Mouse (Mus musculus) hindbrain, embryonic 14.5 days (tissue): ENCODE measurements around the gene Metrn. TPM values are rescaled to one million over a fixed set of nuclear protein-coding genes. Genes with fewer than 3 reads are reported as not detected.

Experiments used
- ATAC-seq: fragments of 200-750 bp; cut with Nextera tagmentation; 2 replicates; pipeline ENCODE4 v1.8.0; 2017; ENCODE audit warnings: moderate number of reproducible peaks, mild to moderate bottlenecking, moderate TSS enrichment, moderate library complexity; ENCODE audit not compliant: low FRiP score
- DNase-seq: peaks from one replicate; pipeline ENCODE4 v3.0.0-alpha.2; 2015; ENCODE audit warnings: low spot score
- H3K27ac ChIP-seq: fragments of 300-500 bp; sonication (generic); 2 replicates; pipeline ENCODE4 v1.5.1; 2014; ENCODE audit warnings: mild to moderate bottlenecking, moderate library complexity
- H3K27me3 ChIP-seq: fragments of 300-500 bp; sonication (generic); 2 replicates; pipeline ENCODE4 v1.6.1; 2014; ENCODE audit warnings: mild to moderate bottlenecking, low read length, mixed read lengths; ENCODE audit not compliant: control insufficient read depth, insufficient read depth
- H3K36me3 ChIP-seq: fragments of 300-500 bp; sonication (generic); replicated peaks from 2 replicates; pipeline ENCODE4 v1.6.1; 2014; ENCODE audit not compliant: control insufficient read depth, insufficient read depth
- H3K4me1 ChIP-seq: fragments of 300-500 bp; sonication (generic); replicated peaks from 2 replicates; pipeline ENCODE4 v1.6.1; 2014; ENCODE audit warnings: antibody characterized with exemption, low read length, mixed read lengths; ENCODE audit not compliant: control insufficient read depth, insufficient read depth
- H3K4me2 ChIP-seq: fragments of 300-500 bp; sonication (generic); replicated peaks from 2 replicates; pipeline ENCODE4 v1.6.1; 2014; ENCODE audit warnings: mild to moderate bottlenecking, moderate library complexity
- H3K4me3 ChIP-seq: fragments of 300-500 bp; sonication (generic); replicated peaks from 2 replicates; pipeline ENCODE4 v1.5.1; 2014; ENCODE audit warnings: mild to moderate bottlenecking, low read length
- H3K9ac ChIP-seq: fragments of 300-500 bp; sonication (generic); 2 replicates; pipeline ENCODE4 v1.6.1; 2014
- H3K9me3 ChIP-seq: fragments of 300-500 bp; sonication (generic); 2 replicates; pipeline ENCODE4 v1.6.1; 2016; ENCODE audit warnings: low read length; ENCODE audit not compliant: control insufficient read depth
- WGBS: fragments of 180-500 bp; shearing (Covaris S2); extraction: QIAGEN DNeasy Blood & Tissue Kit; methylation state at CpG from one replicate; pipeline ENCODE4 v1.1.7; 2014; 5-methylcytosine and 5-hydroxymethylcytosine counted together
- polyA plus RNA-seq: library from polyadenylated mRNA; unstranded; fragments of >200 nt; fragmentation: Nextera tagmentation; extraction: Ambion mirVana; gene quantifications from 2 replicates; pipeline ENCODE4 v1.2.1, GENCODE M21; 2014

Metrn gene
- polyA plus RNA-seq, result 11.8 and 15.1 TPM in 2 replicates

DNA sequence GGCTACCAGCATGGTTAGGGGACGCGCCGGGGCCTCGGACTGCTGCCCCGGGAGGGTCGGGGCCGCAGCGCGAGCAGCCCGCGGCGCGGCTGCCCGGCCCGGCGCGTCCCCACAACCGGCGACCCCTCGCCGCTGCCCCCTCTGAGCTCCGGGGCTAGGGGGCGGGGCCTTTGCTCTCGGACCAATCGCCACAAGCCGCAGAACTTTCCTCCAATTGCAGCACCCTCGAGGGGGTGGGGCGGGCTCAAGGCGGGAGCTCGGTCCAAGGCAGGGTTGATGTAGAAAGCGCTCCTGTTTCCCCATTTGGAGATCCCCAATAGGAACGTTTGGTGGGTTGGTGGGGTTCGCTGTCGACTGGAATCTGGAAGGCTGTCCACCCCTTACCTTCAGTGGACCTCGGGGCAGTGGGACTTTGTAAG lies at the start of gene Metrn:
TSS of gene Metrn (minus strand) at position 186 of the 419 bp plus-strand sequence.
- H3K36me3 ChIP-seq, result no peaks in the 10 kb centered on the region
- ATAC-seq (peak; percentile 63), DNase-seq (peak; percentile 72)
- 0% methylated on average over 35 of the region's 35 CpGs for WGBS
- H3K27ac ChIP-seq, result peak within 1 kb of the TSS; percentile 62
- H3K4me1 ChIP-seq, result peaks cover 20% of the 10 kb centered on the region
- H3K9ac ChIP-seq, result peak within 1 kb of the TSS; percentile 47
- peak within 1 kb of the TSS; percentile 70 for H3K4me2 ChIP-seq
- H3K4me3 ChIP-seq, result peak within 1 kb of the TSS; percentile 49
- no peaks in the 10 kb centered on the region for H3K9me3 ChIP-seq
- H3K27me3 ChIP-seq, result no peaks in the 10 kb centered on the region

- WGBS, result under 1% methylated on average over 20 of the region's 21 CpGs
- DNase-seq (peak; percentile 89), ATAC-seq (peak; percentile 94)
- no peaks in the 10 kb centered on the region for H3K27me3 ChIP-seq
- H3K9ac ChIP-seq, result peak within 1 kb of the TSS; percentile 86
- peak within 1 kb of the TSS; percentile 66 for H3K27ac ChIP-seq
- H3K4me2 ChIP-seq, result peak within 1 kb of the TSS; percentile 95
- H3K4me3 ChIP-seq, result peak within 1 kb of the TSS; percentile 82
- H3K9me3 ChIP-seq, result no peaks in the 10 kb centered on the region
- H3K4me1 ChIP-seq, result peaks cover 9% of the 10 kb centered on the region; the same call in 1 of the 2 replicates
- peaks cover 54% of the 10 kb centered on the region for H3K36me3 ChIP-seq
Observed at GRCm38 (mm10) chr17:25844396-25844901, 47.5 kb upstream of the Metrn start, which contains the start of gene Rhot2. Rhot2 (minus strand) TSS chr17:25844851.

- WGBS, result 4% methylated on average over 37 of the region's 38 CpGs
- Histone ChIP-seq H3K9me3 (no peaks in the 10 kb centered on the region), H3K9ac (peak overlapping the region; percentile 86), H3K27ac (peak overlapping the region; percentile 66), H3K27me3 (no peaks in the 10 kb centered on the region), H3K36me3 (peaks cover 54% of the 10 kb centered on the region), H3K4me3 (peak overlapping the region; percentile 82), H3K4me1 (peaks cover 9% of the 10 kb centered on the region; the same call in 1 of the 2 replicates), H3K4me2 (peak overlapping the region; percentile 95)
- no peak for DNase-seq
- peak; percentile 42 for ATAC-seq
Observed at GRCm38 (mm10) chr17:25843636-25844395, 46.9 kb upstream of the Metrn start.

DNA sequence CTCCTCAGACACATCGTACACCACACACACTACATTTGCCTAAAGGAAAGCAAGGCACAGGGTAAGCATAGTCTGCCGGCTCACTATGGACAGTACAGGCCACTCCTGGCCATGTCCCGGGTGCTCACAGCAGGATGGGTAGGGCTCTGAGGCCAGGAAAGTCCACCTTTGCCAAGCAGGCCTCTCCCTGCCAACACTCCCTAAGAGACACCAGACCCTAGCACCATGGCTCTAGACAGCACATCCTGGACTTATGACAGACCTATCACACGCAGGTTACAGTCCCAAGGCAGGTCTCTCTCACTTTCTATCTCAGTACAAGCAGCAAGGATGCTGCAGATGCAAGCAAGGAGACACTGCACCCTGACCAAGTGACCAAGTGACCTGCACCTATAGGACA lies 46.2 kb upstream of the Metrn start:
- peaks cover 10% of the 10 kb centered on the region; the same call in 1 of the 2 replicates for H3K4me1 ChIP-seq
- ATAC-seq (no peak), DNase-seq (no peak)
- peak overlapping the region; percentile 95 for H3K4me2 ChIP-seq
- no peaks in the 10 kb centered on the region for H3K27me3 ChIP-seq
- peak overlapping the region; percentile 82 for H3K4me3 ChIP-seq
- H3K9ac ChIP-seq, result 0 out of 2 replicates have a peak overlapping the region, but pooled peaks have one; percentile 20
- no peak overlapping the region for H3K27ac ChIP-seq
- H3K36me3 ChIP-seq, result peaks cover 57% of the 10 kb centered on the region
- WGBS, result 94% methylated on average over 4 of the region's 4 CpGs
- H3K9me3 ChIP-seq, result no peaks in the 10 kb centered on the region

GRCm38 (mm10) chr17:25842509-25842908 lies 45.6 kb upstream of the Metrn start:
- Histone ChIP-seq H3K27ac (no peak overlapping the region), H3K4me1 (peaks cover 16% of the 10 kb centered on the region), H3K27me3 (no peaks in the 10 kb centered on the region), H3K9ac (no peak overlapping the region), H3K4me3 (no peak overlapping the region), H3K9me3 (no peaks in the 10 kb centered on the region), H3K4me2 (no peak overlapping the region), H3K36me3 (peaks cover 56% of the 10 kb centered on the region)
- no peak for DNase-seq
- ATAC-seq, result no peak
- WGBS, result 85% methylated on average over 3 of the region's 3 CpGs

GRCm38 (mm10) chr17:25841117-25841880 lies 44.4 kb upstream of the Metrn start, which contains the start of gene Gm20683:
Gm20683 (minus strand) TSS chr17:25841763.
- H3K9me3 ChIP-seq, result no peaks in the 10 kb centered on the region
- peaks cover 53% of the 10 kb centered on the region for H3K36me3 ChIP-seq
- DNase-seq (no peak), ATAC-seq (no peak)
- H3K4me2 ChIP-seq, result no peak within 1 kb of the TSS
- no peak within 1 kb of the TSS for H3K9ac ChIP-seq
- H3K4me3 ChIP-seq, result no peak within 1 kb of the TSS
- WGBS, result 97% methylated on average over 22 of the region's 22 CpGs
- no peak within 1 kb of the TSS for H3K27ac ChIP-seq
- peaks cover 28% of the 10 kb centered on the region for H3K4me1 ChIP-seq
- no peaks in the 10 kb centered on the region for H3K27me3 ChIP-seq

- DNase-seq (no peak), ATAC-seq (no peak)
- Histone ChIP-seq H3K27ac (no peak overlapping the region), H3K27me3 (no peaks in the 10 kb centered on the region), H3K9ac (no peak overlapping the region), H3K36me3 (peaks cover 51% of the 10 kb centered on the region), H3K4me1 (peaks cover 36% of the 10 kb centered on the region), H3K9me3 (no peaks in the 10 kb centered on the region), H3K4me2 (no peak overlapping the region), H3K4me3 (no peak overlapping the region)
- 94% methylated on average over 6 of the region's 6 CpGs for whole genome bisulfite sequencing
Observed at GRCm38 (mm10) chr17:25840519-25840918, 43.6 kb upstream of the Metrn start.

DNA sequence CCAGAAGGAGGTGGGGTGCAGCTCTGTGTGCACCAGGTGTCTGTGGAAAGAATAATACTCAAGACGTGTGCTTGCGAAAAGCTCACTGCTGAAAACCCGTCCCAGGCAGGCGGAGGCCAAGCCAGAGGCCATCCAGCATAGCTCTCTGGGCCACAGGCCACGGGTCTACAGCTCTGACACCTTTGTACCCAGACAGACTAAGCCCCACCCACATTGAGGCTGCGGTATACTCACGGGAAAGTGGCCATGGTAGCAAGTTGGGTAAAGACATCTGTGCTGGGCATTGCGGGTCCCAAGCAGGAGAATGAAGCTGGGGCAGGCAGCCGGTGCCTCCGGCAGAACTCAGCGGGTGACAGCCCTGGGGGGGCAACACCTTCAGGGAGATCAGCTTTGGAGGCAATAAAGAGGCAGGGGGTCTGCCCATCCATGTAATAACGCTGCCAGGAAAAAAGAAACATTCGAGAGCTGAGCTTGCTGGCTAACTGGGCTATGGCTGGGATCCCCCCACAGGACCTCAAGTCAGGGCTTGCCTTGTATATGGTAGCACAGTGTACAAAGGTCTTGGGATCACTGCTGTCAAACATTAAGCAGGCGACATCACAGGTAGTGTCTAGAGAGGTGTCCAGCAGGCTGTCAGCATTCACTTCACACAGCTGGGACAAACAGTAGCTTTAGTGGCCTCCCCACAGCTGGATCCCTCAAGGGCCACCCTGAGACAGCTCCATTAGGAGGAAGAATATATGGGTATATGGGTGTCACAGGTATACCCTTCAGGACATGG lies 42.7 kb upstream of the Metrn start:
- no peak for DNase-seq
- no peak overlapping the region for H3K9ac ChIP-seq
- H3K4me2 ChIP-seq, result no peak overlapping the region
- no peak overlapping the region for H3K4me3 ChIP-seq
- H3K9me3 ChIP-seq, result no peaks in the 10 kb centered on the region
- 87% methylated on average over 14 of the region's 14 CpGs for WGBS
- H3K27ac ChIP-seq, result no peak overlapping the region
- H3K36me3 ChIP-seq, result peaks cover 50% of the 10 kb centered on the region
- peaks cover 45% of the 10 kb centered on the region for H3K4me1 ChIP-seq
- no peak for ATAC-seq
- no peaks in the 10 kb centered on the region for H3K27me3 ChIP-seq
